11 mouse cellular contexts compared by ENCODE assay signal in genomic region chr1:193326456-193327145, GRCm38 (mm10). TPM values are rescaled to one million over a fixed set of nuclear protein-coding genes. Genes with fewer than 3 reads are reported as not detected.
A peak's percentile ranks its signal among the peaks of the same experiment; 100 is the strongest.
DNase-seq lines count a peak whose midpoint lies in the region; ATAC-seq and TF ChIP-seq lines count a peak whose summit lies in the region.
"Had no signal": no experiment of that assay in that cellular context is flagged by ENCODE, and none has a peak within 500 bp of the region (broad histone marks: within the 10 kb centered on the region; RNA-seq: fewer than 3 reads in every experiment).

No protein-coding gene starts in this region.

- no peak for TF ChIP-seq POLR2A in small intestine, adult 2 months (IDR thresholded peaks at IDR 0.05; ENCODE audit: low read depth, low read length)

- H3K9ac ChIP-seq in lung, embryonic 16.5 days (ENCODE audit: low read length) = no peak overlapping the region
- H3K9ac ChIP-seq in kidney, postnatal 0 days (ENCODE audit: low read depth, low read length) = no peak overlapping the region
- H3K9ac ChIP-seq in midbrain, embryonic 14.5 days (replicated peaks; ENCODE audit: low read length) = no peak overlapping the region
- H3K9ac ChIP-seq: hindbrain, embryonic 15.5 days; limb, embryonic 13.5 days had no signal

- H3K36me3 ChIP-seq in lung, embryonic 16.5 days (ENCODE audit: control insufficient read depth, insufficient read depth, low read length) = no peaks in the 10 kb centered on the region
- H3K36me3 ChIP-seq in kidney, postnatal 0 days (ENCODE audit: insufficient read depth, low read length) = no peaks in the 10 kb centered on the region
- no peaks in the 10 kb centered on the region for H3K36me3 ChIP-seq in small intestine, adult 2 months (ENCODE audit: control insufficient read depth, insufficient read depth, low read length)
- no peaks in the 10 kb centered on the region for H3K36me3 ChIP-seq in midbrain, embryonic 14.5 days (ENCODE audit: control insufficient read depth, insufficient read depth, low read length)
- H3K36me3 ChIP-seq: hindbrain, embryonic 15.5 days; limb, embryonic 13.5 days had no signal

- WGBS in lung, embryonic 16.5 days = 57% methylated on average over 7 of the region's 7 CpGs
- 37% methylated on average over 7 of the region's 7 CpGs for WGBS in kidney, postnatal 0 days
- 36% methylated on average over 7 of the region's 7 CpGs for WGBS in small intestine, adult 2 months
- WGBS in midbrain, embryonic 14.5 days = 74% methylated on average over 7 of the region's 7 CpGs

- peak; percentile 33 for DNase-seq in adrenal gland, adult 2 months
- DNase-seq in adrenal gland, postnatal 25 days = no peak
- no peak for DNase-seq in lung, postnatal 25 days (ENCODE audit: low spot score)
- peak; percentile 41 for DNase-seq in kidney, postnatal 0 days (ENCODE audit: low spot score)
- DNase-seq in urinary bladder, postnatal 4 days (ENCODE audit: low spot score in 2 of 2) = no peak
- no peak for DNase-seq in midbrain, embryonic 14.5 days
- DNase-seq: right cerebral cortex, postnatal 4 days had no signal

- ATAC-seq in lung, embryonic 16.5 days (ENCODE audit: low read depth) = peak; percentile 27; the same call in 1 of the 2 replicates
- ATAC-seq in kidney, postnatal 0 days (replicated peaks; ENCODE audit: low FRiP score, low read depth) = peak; percentile 88
- ATAC-seq in midbrain, embryonic 14.5 days (ENCODE audit: low FRiP score, low TSS enrichment) = no peak

- H3K27ac ChIP-seq in lung, embryonic 16.5 days (ENCODE audit: low read length) = no peak overlapping the region
- H3K27ac ChIP-seq in kidney, postnatal 0 days = peak overlapping the region; percentile 73
- no peak overlapping the region for H3K27ac ChIP-seq in small intestine, adult 2 months (ENCODE audit: insufficient read depth, low read depth, low read length)
- no peak overlapping the region for H3K27ac ChIP-seq in midbrain, embryonic 14.5 days (replicated peaks; ENCODE audit: low read depth, low read length)
- H3K27ac ChIP-seq: hindbrain, embryonic 15.5 days; limb, embryonic 13.5 days had no signal

- peak; percentile 58; the same call in 1 of the 2 replicates for TF ChIP-seq CTCF in kidney, postnatal 0 days (IDR thresholded peaks at IDR 0.05; ENCODE audit: low read depth)
- TF ChIP-seq CTCF in small intestine, adult 2 months (IDR thresholded peaks at IDR 0.05; ENCODE audit: extremely low read depth, insufficient read length, insufficient replicate concordance, low read depth, low read length) = peak; percentile 51; the same call in 1 of the 2 replicates

- no peaks in the 10 kb centered on the region for H3K27me3 ChIP-seq in lung, embryonic 16.5 days (ENCODE audit: control insufficient read depth, insufficient read depth, low read depth, low read length)
- H3K27me3 ChIP-seq in kidney, postnatal 0 days (ENCODE audit: insufficient read depth, low read length) = no peaks in the 10 kb centered on the region
- H3K27me3 ChIP-seq in small intestine, adult 2 months (ENCODE audit: control insufficient read depth, insufficient read depth, low read length) = no peaks in the 10 kb centered on the region
- no peaks in the 10 kb centered on the region for H3K27me3 ChIP-seq in midbrain, embryonic 14.5 days (ENCODE audit: control insufficient read depth, insufficient read depth, low read length)
- H3K27me3 ChIP-seq: hindbrain, embryonic 15.5 days; limb, embryonic 13.5 days had no signal

- H3K4me2 ChIP-seq in lung, embryonic 16.5 days (ENCODE audit: low read depth, low read length) = no peak overlapping the region
- no peak overlapping the region for H3K4me2 ChIP-seq in kidney, postnatal 0 days (ENCODE audit: low read length)
- no peak overlapping the region for H3K4me2 ChIP-seq in midbrain, embryonic 14.5 days (ENCODE audit: low read length)
- H3K4me2 ChIP-seq: hindbrain, embryonic 15.5 days; limb, embryonic 13.5 days had no signal

- H3K4me3 ChIP-seq in lung, embryonic 16.5 days (ENCODE audit: low read length) = no peak overlapping the region
- no peak overlapping the region for H3K4me3 ChIP-seq in kidney, postnatal 0 days (replicated peaks; ENCODE audit: low read depth, low read length)
- H3K4me3 ChIP-seq in small intestine, adult 2 months (ENCODE audit: low read depth, low read length) = no peak overlapping the region
- H3K4me3 ChIP-seq in midbrain, embryonic 14.5 days (replicated peaks; ENCODE audit: low read depth, low read length) = no peak overlapping the region
- H3K4me3 ChIP-seq: hindbrain, embryonic 15.5 days; limb, embryonic 13.5 days had no signal

- H3K9me3 ChIP-seq in lung, embryonic 16.5 days (ENCODE audit: control insufficient read depth, low read length) = no peaks in the 10 kb centered on the region
- no peaks in the 10 kb centered on the region for H3K9me3 ChIP-seq in kidney, postnatal 0 days (replicated peaks; ENCODE audit: low read length)
- H3K9me3 ChIP-seq in midbrain, embryonic 14.5 days (ENCODE audit: control insufficient read depth, low read length) = no peaks in the 10 kb centered on the region
- H3K9me3 ChIP-seq: hindbrain, embryonic 15.5 days; limb, embryonic 13.5 days had no signal

- no peaks in the 10 kb centered on the region; the same call in 1 of the 2 replicates for H3K4me1 ChIP-seq in lung, embryonic 16.5 days (replicated peaks; ENCODE audit: control insufficient read depth, insufficient read depth, low read length)
- H3K4me1 ChIP-seq in kidney, postnatal 0 days (replicated peaks; ENCODE audit: insufficient read depth, low read length) = no peaks in the 10 kb centered on the region
- H3K4me1 ChIP-seq in small intestine, adult 2 months (ENCODE audit: control insufficient read depth, insufficient read depth, insufficient read length, low read length) = peaks cover 13% of the 10 kb centered on the region; the same call in 1 of the 2 replicates
- H3K4me1 ChIP-seq in midbrain, embryonic 14.5 days (ENCODE audit: control insufficient read depth, insufficient read depth, low read length) = no peaks in the 10 kb centered on the region

RNA-seq across cellular contexts. Expression of gene Camk1g, which starts 43.5 kb away (rescaled TPM):
- not detected for total RNA-seq in adrenal gland, adult 2 months (2021)
- 0.29 and 0.42 TPM in 2 replicates for polyA plus RNA-seq in adrenal gland, adult 2 months (2012; rRNA removed)
- 0.12 TPM in 1 of 2 replicates, not detected in the other for total RNA-seq in adrenal gland, postnatal 25 days (2021)
- polyA plus RNA-seq in lung, embryonic 16.5 days (2015; fragmentation: Nextera tagmentation; extraction: Ambion mirVana) = 43.2 and 45.0 TPM in 2 replicates
- polyA plus RNA-seq in kidney, postnatal 0 days (2015; fragmentation: Nextera tagmentation; extraction: Ambion mirVana) = 6.8 and 8.5 TPM in 2 replicates
- 0.30 and 0.41 TPM in 2 replicates for polyA plus RNA-seq in small intestine, adult 2 months (2012; rRNA removed)
- polyA plus RNA-seq in midbrain, embryonic 14.5 days (2014; fragmentation: Nextera tagmentation; extraction: Ambion mirVana) = 46.0 and 47.7 TPM in 2 replicates

RNA-seq across cellular contexts. Expression of gene G0s2, which starts 53.6 kb away (rescaled TPM):
- 100 to 1,000 TPM; 156 to 178 TPM for total RNA-seq in adrenal gland, adult 2 months (2021)
- polyA plus RNA-seq in adrenal gland, adult 2 months (2012; rRNA removed) = 182 and 309 TPM in 2 replicates
- total RNA-seq in adrenal gland, postnatal 25 days (2021) = 62.3 and 98.6 TPM in 2 replicates
- polyA plus RNA-seq in lung, embryonic 16.5 days (2015; fragmentation: Nextera tagmentation; extraction: Ambion mirVana) = 263 and 312 TPM in 2 replicates
- polyA plus RNA-seq in kidney, postnatal 0 days (2015; fragmentation: Nextera tagmentation; extraction: Ambion mirVana) = 47.6 and 48.9 TPM in 2 replicates
- polyA plus RNA-seq in small intestine, adult 2 months (2012; rRNA removed) = 14.2 and 22.5 TPM in 2 replicates
- polyA plus RNA-seq in midbrain, embryonic 14.5 days (2014; fragmentation: Nextera tagmentation; extraction: Ambion mirVana) = 5.7 and 7.4 TPM in 2 replicates

Comparison
In these comparisons a context has a peak if more than half of its experiments do, and no peak if none do; other contexts are left out.
1. DNase-seq: peak in adrenal gland, adult 2 months (single experiment) and kidney, postnatal 0 days (single experiment); none in adrenal gland, postnatal 25 days (single experiment), lung, postnatal 25 days (single experiment), urinary bladder, postnatal 4 days (0 of 2) and midbrain, embryonic 14.5 days (single experiment).